Mouse (Mus musculus): ENCODE results near the gene Rsbn1l.

Rsbn1l gene

GRCm38 (mm10) chr5:20956298-20956697 lies at the start of gene Rsbn1l:
TSS of gene Rsbn1l (minus strand) at chr5:20956398.
- no peak for DNase-seq (ENCODE audit: low spot score in 2 of 2)

- DNase-seq (ENCODE audit: low spot score in 2 of 2) = no peak
These were observed 46.5 kb upstream of the Rsbn1l start for GRCm38 (mm10) chr5:21002723-21003122.

- no peak for DNase-seq (ENCODE audit: low spot score in 2 of 2)
These were observed 45.6 kb upstream of the Rsbn1l start for GRCm38 (mm10) chr5:21001622-21002315.

GRCm38 (mm10) chr5:20998427-20998826 lies 42.2 kb upstream of the Rsbn1l start:
- no peak for DNase-seq (ENCODE audit: low spot score in 2 of 2)

GRCm38 (mm10) chr5:20997555-20997954 lies 41.4 kb upstream of the Rsbn1l start:
- DNase-seq (ENCODE audit: low spot score in 2 of 2) = no peak

GRCm38 (mm10) chr5:20990062-20990809 lies 34.0 kb upstream of the Rsbn1l start:
- DNase-seq (ENCODE audit: low spot score in 2 of 2) = no peak

GRCm38 (mm10) chr5:20986271-20986670 lies 30.1 kb upstream of the Rsbn1l start:
- no peak for DNase-seq (ENCODE audit: low spot score in 2 of 2)

GRCm38 (mm10) chr5:20983505-20983904 lies 27.3 kb upstream of the Rsbn1l start:
- DNase-seq (ENCODE audit: low spot score in 2 of 2) = no peak

GRCm38 (mm10) chr5:20974690-20975089 lies 18.5 kb upstream of the Rsbn1l start:
- DNase-seq (ENCODE audit: low spot score in 2 of 2) = no peak

- no peak for DNase-seq (ENCODE audit: low spot score in 2 of 2)
These were observed 17.8 kb upstream of the Rsbn1l start for GRCm38 (mm10) chr5:20973999-20974398.

GRCm38 (mm10) chr5:20973069-20973468 lies 16.9 kb upstream of the Rsbn1l start:
- DNase-seq (ENCODE audit: low spot score in 2 of 2) = no peak

GRCm38 (mm10) chr5:20968963-20969362 lies 12.8 kb upstream of the Rsbn1l start:
- DNase-seq (ENCODE audit: low spot score in 2 of 2) = peak in 1 of 2 experiments; percentile 8

GRCm38 (mm10) chr5:20968493-20968892 lies 12.3 kb upstream of the Rsbn1l start:
- no peak for DNase-seq (ENCODE audit: low spot score in 2 of 2)

- no peak for DNase-seq (ENCODE audit: low spot score in 2 of 2)
These were observed 11.7 kb upstream of the Rsbn1l start for GRCm38 (mm10) chr5:20967942-20968341.

GRCm38 (mm10) chr5:20964446-20964845 lies 8.2 kb upstream of the Rsbn1l start:
- DNase-seq (ENCODE audit: low spot score in 2 of 2) = no peak

GRCm38 (mm10) chr5:20963295-20963694 lies 7.1 kb upstream of the Rsbn1l start:
- no peak for DNase-seq (ENCODE audit: low spot score in 2 of 2)

- no peak for DNase-seq (ENCODE audit: low spot score in 2 of 2)
These were observed 4.7 kb upstream of the Rsbn1l start for GRCm38 (mm10) chr5:20960927-20961326.

- DNase-seq (ENCODE audit: low spot score in 2 of 2) = no peak
These were observed 923 bp downstream of the Rsbn1l start for GRCm38 (mm10) chr5:20955114-20955835.

- no peak for DNase-seq (ENCODE audit: low spot score in 2 of 2)
These were observed 3.8 kb downstream of the Rsbn1l start for GRCm38 (mm10) chr5:20952337-20952925.

- DNase-seq (ENCODE audit: low spot score in 2 of 2) = peak; percentile 88 to 94
These were observed 4.4 kb downstream of the Rsbn1l start for GRCm38 (mm10) chr5:20951666-20952281.

GRCm38 (mm10) chr5:20950855-20951650 lies 5.1 kb downstream of the Rsbn1l start:
- peak in 1 of 2 experiments; percentile 33 for DNase-seq (ENCODE audit: low spot score in 2 of 2)

Data from frontal cortex, postnatal 25 days (tissue).